12 mouse cellular contexts compared by ENCODE assay signal in the genomic region with DNA sequence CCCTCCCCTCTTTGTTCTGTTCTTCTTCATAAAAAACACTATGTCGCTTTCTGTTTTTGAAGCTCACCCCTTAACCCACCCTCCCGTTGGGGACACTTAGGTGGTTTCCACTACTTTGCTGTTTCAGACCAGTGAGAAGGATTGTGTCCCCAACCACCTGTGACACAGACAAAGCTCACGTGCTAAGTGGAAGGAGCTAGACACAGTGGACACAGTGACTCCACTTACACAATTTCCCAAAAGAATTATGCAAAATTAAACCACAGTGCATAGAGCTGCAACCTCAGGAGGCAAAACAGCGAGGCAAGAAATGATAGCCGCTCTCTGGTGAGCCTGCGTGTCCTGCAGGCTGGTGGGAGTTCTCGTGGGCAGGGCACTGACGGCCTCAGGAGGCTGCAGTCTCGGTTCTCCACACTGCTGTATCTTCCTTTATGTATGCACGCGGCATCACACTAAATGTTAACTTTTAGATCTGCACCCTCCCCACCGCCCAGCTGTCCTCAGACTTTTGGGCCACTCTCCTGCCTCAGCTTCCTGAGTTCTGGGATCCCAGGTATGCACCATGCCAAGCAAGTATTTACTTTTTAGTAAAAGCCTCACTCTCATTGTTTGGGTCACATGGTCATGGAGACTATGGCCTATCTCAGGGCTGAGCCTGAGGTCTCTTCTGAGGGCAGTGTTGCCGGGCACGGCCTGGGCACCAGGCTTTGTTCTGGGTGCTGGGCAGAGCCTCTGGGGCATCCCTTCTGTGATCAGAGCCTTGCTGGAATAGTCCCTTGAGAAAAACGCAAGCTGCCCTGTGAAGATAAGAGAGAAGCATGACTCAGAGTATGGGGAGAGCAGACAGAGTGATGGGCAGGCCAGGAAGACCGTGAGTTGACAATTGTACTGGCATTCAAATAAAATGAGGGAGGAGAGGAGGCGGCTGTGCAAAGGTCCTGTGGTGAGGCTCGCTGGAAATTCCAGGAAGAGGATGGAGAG. TPM values are rescaled to one million over a fixed set of nuclear protein-coding genes. Genes with fewer than 3 reads are reported as not detected.
DNase-seq lines count a peak whose midpoint lies in the region; ATAC-seq lines count a peak whose summit lies in the region.
"Had no signal": no experiment of that assay in that cellular context is flagged by ENCODE, and none has a peak within 500 bp of the region (broad histone marks: within the 10 kb centered on the region; RNA-seq: fewer than 3 reads in every experiment).

No protein-coding gene starts in this region.

- ATAC-seq in liver, embryonic 12.5 days = peak; percentile 90
- peak; percentile 86 for ATAC-seq in stomach, embryonic 15.5 days (ENCODE audit: insufficient read depth, low FRiP score, low read depth)
- ATAC-seq: forebrain, embryonic 15.5 days had no signal

- H3K27ac ChIP-seq in liver, embryonic 12.5 days = peak overlapping the region; percentile 99
- H3K27ac ChIP-seq in stomach, embryonic 15.5 days = no peak overlapping the region
- no peak overlapping the region for H3K27ac ChIP-seq in forebrain, embryonic 10.5 days
- H3K27ac ChIP-seq: forebrain, embryonic 15.5 days; neural tube, embryonic 13.5 days had no signal

- H3K9me3 ChIP-seq in liver, embryonic 12.5 days (replicated peaks) = no peaks in the 10 kb centered on the region
- H3K9me3 ChIP-seq in stomach, embryonic 15.5 days = no peaks in the 10 kb centered on the region
- H3K9me3 ChIP-seq in forebrain, embryonic 10.5 days = no peaks in the 10 kb centered on the region
- H3K9me3 ChIP-seq: forebrain, embryonic 15.5 days; neural tube, embryonic 13.5 days had no signal

- H3K4me3 ChIP-seq in liver, embryonic 12.5 days = peak overlapping the region; percentile 36
- no peak overlapping the region for H3K4me3 ChIP-seq in stomach, embryonic 15.5 days (replicated peaks)
- H3K4me3 ChIP-seq in forebrain, embryonic 10.5 days = no peak overlapping the region
- H3K4me3 ChIP-seq: forebrain, embryonic 15.5 days; neural tube, embryonic 13.5 days had no signal

- H3K4me2 ChIP-seq in liver, embryonic 12.5 days = peak overlapping the region; percentile 68
- H3K4me2 ChIP-seq in stomach, embryonic 15.5 days = no peak overlapping the region
- H3K4me2 ChIP-seq: forebrain, embryonic 15.5 days; neural tube, embryonic 13.5 days had no signal

- peak; percentile 25 for DNase-seq in adrenal gland, adult 2 months
- DNase-seq in adrenal gland, postnatal 36 days = no peak
- peak; percentile 71 for DNase-seq in spleen, adult 12 weeks (ENCODE audit: low spot score)
- DNase-seq in spleen, adult 18-20 months = no peak
- DNase-seq in layer of hippocampus, adult 8-10 months (ENCODE audit: low spot score in 2 of 2) = no peak
- no peak for DNase-seq in forebrain, embryonic 10.5 days (ENCODE audit: extremely low spot score, low spot score)
- DNase-seq: heart, postnatal 36 days; layer of hippocampus, adult 9-11 months had no signal

- H3K27me3 ChIP-seq in liver, embryonic 12.5 days (replicated peaks) = no peaks in the 10 kb centered on the region
- no peaks in the 10 kb centered on the region for H3K27me3 ChIP-seq in stomach, embryonic 15.5 days (replicated peaks)
- H3K27me3 ChIP-seq in forebrain, embryonic 10.5 days (ENCODE audit: poor library complexity, severe bottlenecking) = no peaks in the 10 kb centered on the region
- H3K27me3 ChIP-seq: forebrain, embryonic 15.5 days; neural tube, embryonic 13.5 days had no signal

- H3K4me1 ChIP-seq in liver, embryonic 12.5 days = peaks cover 73% of the 10 kb centered on the region
- H3K4me1 ChIP-seq in stomach, embryonic 15.5 days = peaks cover 7% of the 10 kb centered on the region; the same call in 1 of the 2 replicates
- H3K4me1 ChIP-seq in forebrain, embryonic 10.5 days = no peaks in the 10 kb centered on the region
- H3K4me1 ChIP-seq: forebrain, embryonic 15.5 days; neural tube, embryonic 13.5 days had no signal

- no peaks in the 10 kb centered on the region for H3K36me3 ChIP-seq in liver, embryonic 12.5 days
- no peaks in the 10 kb centered on the region for H3K36me3 ChIP-seq in stomach, embryonic 15.5 days
- no peaks in the 10 kb centered on the region for H3K36me3 ChIP-seq in forebrain, embryonic 10.5 days (replicated peaks)
- H3K36me3 ChIP-seq: forebrain, embryonic 15.5 days; neural tube, embryonic 13.5 days had no signal

- peak overlapping the region; percentile 76 for H3K9ac ChIP-seq in liver, embryonic 12.5 days
- no peak overlapping the region for H3K9ac ChIP-seq in stomach, embryonic 15.5 days
- H3K9ac ChIP-seq: forebrain, embryonic 15.5 days; neural tube, embryonic 13.5 days had no signal

- WGBS in liver, embryonic 12.5 days (ENCODE audit: insufficient replicate concordance) = 45% methylated on average over 18 of the region's 18 CpGs
- 75% methylated on average over 18 of the region's 18 CpGs for WGBS in stomach, embryonic 15.5 days
- WGBS in forebrain, embryonic 10.5 days = 85% methylated on average over 18 of the region's 18 CpGs

RNA-seq across cellular contexts. Expression of gene Asprv1, which starts 11.5 kb away (rescaled TPM):
- total RNA-seq in adrenal gland, adult 2 months (2021) = not detected
- 0.06 and 0.10 TPM in 2 replicates for polyA plus RNA-seq in adrenal gland, adult 2 months (2012; rRNA removed)
- total RNA-seq in adrenal gland, postnatal 36 days (2021) = under 1 TPM in 1 of 2 experiments, not detected in 1; 0.20 TPM
- 0.13 TPM in 2 replicates for polyA plus RNA-seq in liver, embryonic 12.5 days (2016; fragmentation: Nextera tagmentation; extraction: Ambion mirVana)
- 30.9 and 104 TPM in 2 replicates for polyA plus RNA-seq in stomach, embryonic 15.5 days (2015; fragmentation: Nextera tagmentation; extraction: Ambion mirVana)
- 1 to 10 TPM in 3 of 4 experiments, under 1 TPM in 1; 0.80 to 2.1 (median 1.8) TPM for total RNA-seq in layer of hippocampus, adult 8-10 months (2022)
- 0.16 and 0.32 TPM in 2 replicates for polyA plus RNA-seq in forebrain, embryonic 10.5 days (2016; fragmentation: Nextera tagmentation; extraction: Ambion mirVana)
- total RNA-seq: heart, postnatal 36 days had no signal

RNA-seq across cellular contexts. Expression of gene Mxd1, which starts 29.5 kb away (rescaled TPM):
- total RNA-seq in adrenal gland, adult 2 months (2021) = 1 to 10 TPM; 8.0 to 8.9 TPM
- 5.3 and 6.9 TPM in 2 replicates for polyA plus RNA-seq in adrenal gland, adult 2 months (2012; rRNA removed)
- 1 to 10 TPM; 9.0 to 9.6 TPM for total RNA-seq in adrenal gland, postnatal 36 days (2021)
- 35.1 and 39.7 TPM in 2 replicates for polyA plus RNA-seq in liver, embryonic 12.5 days (2016; fragmentation: Nextera tagmentation; extraction: Ambion mirVana)
- 15.1 and 18.6 TPM in 2 replicates for polyA plus RNA-seq in stomach, embryonic 15.5 days (2015; fragmentation: Nextera tagmentation; extraction: Ambion mirVana)
- total RNA-seq in layer of hippocampus, adult 8-10 months (2022) = 10 to 100 TPM; 18.2 to 20.7 (median 19.2) TPM
- polyA plus RNA-seq in forebrain, embryonic 10.5 days (2016; fragmentation: Nextera tagmentation; extraction: Ambion mirVana) = 8.2 and 8.3 TPM in 2 replicates

RNA-seq across cellular contexts. Expression of gene Snrnp27, which starts 44.9 kb away (rescaled TPM):
- total RNA-seq in adrenal gland, adult 2 months (2021) = 10 to 100 TPM; 60.0 to 62.5 TPM
- 3.7 and 6.8 TPM in 2 replicates for polyA plus RNA-seq in adrenal gland, adult 2 months (2012; rRNA removed)
- 10 to 100 TPM; 58.9 to 65.4 TPM for total RNA-seq in adrenal gland, postnatal 36 days (2021)
- 82.0 and 85.1 TPM in 2 replicates for polyA plus RNA-seq in liver, embryonic 12.5 days (2016; fragmentation: Nextera tagmentation; extraction: Ambion mirVana)
- 108 and 115 TPM in 2 replicates for polyA plus RNA-seq in stomach, embryonic 15.5 days (2015; fragmentation: Nextera tagmentation; extraction: Ambion mirVana)
- 10 to 100 TPM; 49.8 to 62.4 (median 55.5) TPM for total RNA-seq in layer of hippocampus, adult 8-10 months (2022)
- polyA plus RNA-seq in forebrain, embryonic 10.5 days (2016; fragmentation: Nextera tagmentation; extraction: Ambion mirVana) = 125 and 136 TPM in 2 replicates

Comparison
In these comparisons a context has a peak if more than half of its experiments do, and no peak if none do; other contexts are left out.
1. DNase-seq: peak in adrenal gland, adult 2 months (single experiment) and spleen, adult 12 weeks (single experiment); none in adrenal gland, postnatal 36 days (0 of 2), spleen, adult 18-20 months (0 of 2), layer of hippocampus, adult 8-10 months (0 of 2) and forebrain, embryonic 10.5 days (single experiment).
2. RNA of gene Asprv1, which starts 11.5 kb away (polyA plus RNA-seq): 30.9 to 104 TPM in stomach, embryonic 15.5 days; 0.16 to 0.32 TPM in forebrain, embryonic 10.5 days, 0.13 TPM in liver, embryonic 12.5 days and 0.06 to 0.10 TPM in adrenal gland, adult 2 months; every median in the first group is over 10 times any median in the second.
3. RNA of gene Snrnp27, which starts 44.9 kb away (polyA plus RNA-seq): 125 to 136 TPM in forebrain, embryonic 10.5 days, 108 to 115 TPM in stomach, embryonic 15.5 days and 82.0 to 85.1 TPM in liver, embryonic 12.5 days; 3.7 to 6.8 TPM in adrenal gland, adult 2 months; every median in the first group is over 10 times any median in the second.